Mouse (Mus musculus): ENCODE data around the gene Axl. TPM values are rescaled to one million over a fixed set of nuclear protein-coding genes. Genes with fewer than 3 reads are reported as not detected.

The Axl gene
- total and polyA plus RNA-seq, 3 experiments: 0.19 to 0.98 (median 0.96) TPM

DNA sequence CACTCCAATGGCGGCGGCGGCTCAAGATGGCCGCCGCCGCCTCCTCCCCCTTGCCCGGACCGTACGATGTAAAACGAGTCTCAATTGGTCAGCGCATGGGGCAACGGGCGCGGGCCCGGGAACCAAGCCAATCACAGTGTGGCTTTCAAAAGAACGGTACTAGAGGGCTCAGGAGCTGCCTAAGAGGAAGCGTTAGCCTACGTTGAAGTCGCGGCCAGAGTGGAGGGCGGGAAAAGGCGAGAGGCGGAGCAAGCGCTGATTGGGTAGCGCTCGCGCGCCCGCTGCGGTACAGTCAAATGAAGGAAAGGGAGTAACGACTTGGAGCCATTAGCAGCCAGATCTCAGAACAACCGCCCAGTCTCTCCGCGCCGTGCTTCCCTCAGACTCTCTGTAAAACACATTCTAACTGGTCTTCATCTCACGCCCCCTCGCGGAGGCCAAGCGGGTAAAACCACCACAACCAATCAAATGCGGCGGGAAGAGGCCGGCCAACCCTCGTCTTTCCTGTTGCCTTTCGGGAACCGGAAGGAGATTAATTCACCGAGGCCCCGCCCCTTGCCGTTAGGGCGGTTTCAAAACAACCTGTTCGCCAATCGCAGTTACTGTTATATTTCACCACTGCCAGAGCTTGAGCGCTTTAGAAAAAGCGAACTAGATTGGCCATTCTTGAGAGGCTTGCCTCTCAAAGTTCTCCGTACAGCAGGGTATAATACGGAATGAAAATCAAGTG lies 33.6 kb downstream of the Axl start, which contains the start of gene Hnrnpul1 (continued):
- TF ChIP-seq GABPA (IDR thresholded peaks at IDR 0.05; ENCODE audit: insufficient replicate concordance, low read depth, low read length) (peak; percentile 94), UBTF (IDR thresholded peaks at IDR 0.05; ENCODE audit: low read depth, low read length) (no peak), NRF1 (IDR thresholded peaks at IDR 0.05; ENCODE audit: low read depth, low read length) (peak; percentile 69), RCOR1 (conservative IDR thresholded peaks at IDR 0.05; ENCODE audit: low read depth, low read length) (peak; percentile 60; the same call in 1 of the 2 replicates), MXI1 (IDR thresholded peaks at IDR 0.05; ENCODE audit: low read depth, low read length) (no peak), MYC (IDR thresholded peaks at IDR 0.05; ENCODE audit: low read depth, low read length) (peak; percentile 55; the same call in 1 of the 2 replicates), RAD21 (IDR thresholded peaks at IDR 0.05; ENCODE audit: low read depth, low read length) (no peak), ETS1 (conservative IDR thresholded peaks at IDR 0.05; ENCODE audit: low read depth, low read length) (no peak), USF2 (conservative IDR thresholded peaks at IDR 0.05; ENCODE audit: low read depth, low read length) (no peak), TBP (conservative IDR thresholded peaks at IDR 0.05; ENCODE audit: low read depth, low read length) (peak; percentile 35; the same call in 1 of the 2 replicates), NELFE (IDR thresholded peaks at IDR 0.05; ENCODE audit: low read depth, low read length) (peak; percentile 80), ELF1 (IDR thresholded peaks at IDR 0.05; ENCODE audit: low read depth, low read length) (peak; percentile 65), MAZ (IDR thresholded peaks at IDR 0.05; ENCODE audit: low read depth, low read length) (peak; percentile 75), ZC3H11A (IDR thresholded peaks at IDR 0.05; ENCODE audit: low read depth, low read length) (no peak), JUND (conservative IDR thresholded peaks at IDR 0.05; ENCODE audit: low read depth, low read length) (no peak), ZKSCAN1 (IDR thresholded peaks at IDR 0.05; ENCODE audit: borderline replicate concordance, low read depth, low read length) (no peak), ZMIZ1 (IDR thresholded peaks at IDR 0.05; ENCODE audit: low read depth, low read length) (peak; percentile 66), ZNF384 (IDR thresholded peaks at IDR 0.05; ENCODE audit: low read depth, low read length) (0 out of 2 replicates have a peak, but pooled peaks have one; percentile 6)

DNA sequence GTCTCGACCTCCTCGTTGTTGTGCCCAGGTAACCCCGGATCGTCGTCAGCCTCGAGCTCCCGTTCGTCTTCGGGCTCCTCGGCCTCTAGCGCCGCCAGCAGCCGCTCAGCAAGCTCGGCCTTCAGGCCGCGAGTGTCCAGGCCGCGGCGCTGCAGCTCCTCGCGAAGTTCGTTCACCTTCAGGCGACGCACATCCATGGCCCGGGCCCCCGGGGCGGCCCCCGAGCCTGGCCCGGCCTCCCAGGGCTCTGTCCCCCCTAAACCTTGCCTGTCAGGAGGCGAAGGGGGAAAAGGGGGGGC lies 34.1 kb downstream of the Axl start:
- dilution Hi-C loops (cut with MboI; ENCODE audit: extremely low pct_ligation_motif_present, extremely low pct_unique_long_range_greater_than_20kb, low sequenced_read_pairs) (no loop called here), in situ Hi-C loops (cut with MboI; ENCODE audit: low pct_ligation_motif_present, low pct_unique_long_range_greater_than_20kb, low sequenced_read_pairs) (loop anchor here (5.0 kb wide), 1 partner anchor 37 kb away; the partner anchor contains the start of gene Ccdc97)
- H3K27ac ChIP-seq (ENCODE audit: insufficient read depth, low read depth): peak overlapping the region; percentile 97
- DNase-seq (ENCODE audit: extremely low read depth): no peak
- TF ChIP-seq ZNF384 (IDR thresholded peaks at IDR 0.05; ENCODE audit: low read depth, low read length): no peak
- TF ChIP-seq BHLHE40 (IDR thresholded peaks at IDR 0.05; ENCODE audit: low read depth, low read length): no peak
- no peak for TF ChIP-seq MAX (IDR thresholded peaks at IDR 0.05; ENCODE audit: low read length)
- peak; percentile 37; the same call in 1 of the 2 replicates for TF ChIP-seq POLR2A (IDR thresholded peaks at IDR 0.05; ENCODE audit: low read depth, low read length)
- no peak for TF ChIP-seq EP300 (IDR thresholded peaks at IDR 0.05; ENCODE audit: low read length)
- peak in 1 of 2 experiments; percentile 42; a peak in 1 of 4 replicates for TF ChIP-seq CTCF (conservative IDR thresholded peaks at IDR 0.05 in 1 of 2, IDR thresholded peaks at IDR 0.05 in 1 of 2; ENCODE audit: low read depth in 2 of 2, low read length in 2 of 2)
- TF ChIP-seq ETS1 (conservative IDR thresholded peaks at IDR 0.05; ENCODE audit: low read depth, low read length): no peak
- no peak for TF ChIP-seq ZC3H11A (IDR thresholded peaks at IDR 0.05; ENCODE audit: low read depth, low read length)
- H3K27me3 ChIP-seq (replicated peaks): peaks cover 28% of the 10 kb centered on the region
- peak overlapping the region; percentile 100 for H3K9ac ChIP-seq (ENCODE audit: insufficient read depth, low read depth)
- H3K36me3 ChIP-seq (replicated peaks in 1 of 2; ENCODE audit: control insufficient read depth in 1 of 2, insufficient read depth in 1 of 2, low read length in 1 of 2): peaks cover 11 to 30% of the 10 kb centered on the region in 2 experiments
- no peaks in the 10 kb centered on the region for H3K9me3 ChIP-seq (replicated peaks; ENCODE audit: low read length)
- no peak overlapping the region for H3K4me2 ChIP-seq (ENCODE audit: insufficient read depth, low read depth, poor library complexity, severe bottlenecking)
- H3K79me2 ChIP-seq (replicated peaks; ENCODE audit: control insufficient read depth, extremely low read depth, insufficient read depth, poor library complexity, severe bottlenecking): peaks cover 49% of the 10 kb centered on the region
- H3K4me1 ChIP-seq (ENCODE audit: control insufficient read depth in 1 of 2, insufficient read depth in 2 of 2): peaks cover 6 to 37% of the 10 kb centered on the region in 2 experiments
- peak overlapping the region; percentile 69 to 95 (median 94) for H3K4me3 ChIP-seq (replicated peaks in 1 of 3; ENCODE audit: low read depth in 2 of 3, low read length in 2 of 3, poor library complexity in 1 of 3)

Data from CH12.LX (cell line).